Mouse (Mus musculus): ENCODE results near the gene Shisa7. TPM values are rescaled to one million over a fixed set of nuclear protein-coding genes. Genes with fewer than 3 reads are reported as not detected.

The Shisa7 gene
- polyA plus RNA-seq, 2 experiments = 0.01 TPM; not detected in 1

GRCm38 (mm10) chr7:4850621-4851314 is 6.3 kb upstream of the Shisa7 start:
- 47% methylated on average over 11 of the region's 11 CpGs for WGBS (ENCODE audit: insufficient replicate concordance)
- Histone ChIP-seq H3K27ac (no peak overlapping the region), H3K27me3 (ENCODE audit: control insufficient read depth, insufficient read depth, low read length) (peaks cover 5% of the 10 kb centered on the region; the same call in 1 of the 2 replicates), H3K36me3 (replicated peaks; ENCODE audit: control insufficient read depth, insufficient read depth, low read depth) (no peaks in the 10 kb centered on the region), H3K4me2 (ENCODE audit: low read depth) (no peak overlapping the region), H3K4me3 (ENCODE audit: insufficient read depth in 1 of 2, low read depth in 2 of 2, low read length in 2 of 2) (no peak overlapping the region), H3K9me3 (ENCODE audit: control insufficient read depth, low read length) (no peaks in the 10 kb centered on the region), H3K9ac (replicated peaks) (no peak overlapping the region), H3K4me1 (replicated peaks; ENCODE audit: control insufficient read depth in 2 of 2, insufficient read depth in 2 of 2, low read length in 1 of 2) (no peaks in the 10 kb centered on the region)
- ATAC-seq (ENCODE audit: insufficient read depth) = no peak
- TF ChIP-seq EP300 (IDR thresholded peaks at IDR 0.05; ENCODE audit: low read depth) = no peak
- no peak for TF ChIP-seq CTCF (IDR thresholded peaks at IDR 0.05; ENCODE audit: low read depth)
- no peak for DNase-seq (ENCODE audit: low read depth in 3 of 3, low spot score in 3 of 3)

- H3K27ac ChIP-seq = no peak overlapping the region
- ATAC-seq (ENCODE audit: insufficient read depth) (no peak), DNase-seq (ENCODE audit: low read depth in 3 of 3, low spot score in 3 of 3) (no peak)
- no peak overlapping the region for H3K9ac ChIP-seq (replicated peaks)
- H3K9me3 ChIP-seq (ENCODE audit: control insufficient read depth, low read length) = no peaks in the 10 kb centered on the region
- no peaks in the 10 kb centered on the region for H3K4me1 ChIP-seq (replicated peaks; ENCODE audit: control insufficient read depth in 2 of 2, insufficient read depth in 2 of 2, low read length in 1 of 2)
- 51% methylated on average over 9 of the region's 9 CpGs for WGBS (ENCODE audit: insufficient replicate concordance)
- H3K27me3 ChIP-seq (ENCODE audit: control insufficient read depth, insufficient read depth, low read length) = peaks cover 19% of the 10 kb centered on the region
- H3K4me2 ChIP-seq (ENCODE audit: low read depth) = no peak overlapping the region
- H3K36me3 ChIP-seq (replicated peaks; ENCODE audit: control insufficient read depth, insufficient read depth, low read depth) = no peaks in the 10 kb centered on the region
- no peak for TF ChIP-seq CTCF (IDR thresholded peaks at IDR 0.05; ENCODE audit: low read depth)
- no peak for TF ChIP-seq EP300 (IDR thresholded peaks at IDR 0.05; ENCODE audit: low read depth)
- H3K4me3 ChIP-seq (ENCODE audit: insufficient read depth in 1 of 2, low read depth in 2 of 2, low read length in 2 of 2) = no peak overlapping the region
These were observed 4.9 kb upstream of the Shisa7 start for GRCm38 (mm10) chr7:4849372-4849771.

GRCm38 (mm10) chr7:4844917-4845309 is 417 bp upstream of the Shisa7 start:
- H3K9ac ChIP-seq (replicated peaks) = no peak overlapping the region
- H3K27me3 ChIP-seq (ENCODE audit: control insufficient read depth, insufficient read depth, low read length) = peaks cover 56% of the 10 kb centered on the region
- DNase-seq (ENCODE audit: low read depth in 3 of 3, low spot score in 3 of 3) (no peak), ATAC-seq (ENCODE audit: insufficient read depth) (peak; percentile 51; the same call in 1 of the 2 replicates)
- no peaks in the 10 kb centered on the region for H3K4me1 ChIP-seq (replicated peaks; ENCODE audit: control insufficient read depth in 2 of 2, insufficient read depth in 2 of 2, low read length in 1 of 2)
- no peaks in the 10 kb centered on the region for H3K36me3 ChIP-seq (replicated peaks; ENCODE audit: control insufficient read depth, insufficient read depth, low read depth)
- no peak overlapping the region for H3K4me3 ChIP-seq (ENCODE audit: insufficient read depth in 1 of 2, low read depth in 2 of 2, low read length in 2 of 2)
- WGBS (ENCODE audit: insufficient replicate concordance) = 3% methylated on average over 13 of the region's 13 CpGs
- no peak for TF ChIP-seq CTCF (IDR thresholded peaks at IDR 0.05; ENCODE audit: low read depth)
- TF ChIP-seq EP300 (IDR thresholded peaks at IDR 0.05; ENCODE audit: low read depth) = no peak
- H3K27ac ChIP-seq = no peak overlapping the region
- H3K4me2 ChIP-seq (ENCODE audit: low read depth) = no peak overlapping the region
- no peaks in the 10 kb centered on the region for H3K9me3 ChIP-seq (ENCODE audit: control insufficient read depth, low read length)

- H3K9me3 ChIP-seq (ENCODE audit: control insufficient read depth, low read length) = no peaks in the 10 kb centered on the region
- no peaks in the 10 kb centered on the region for H3K4me1 ChIP-seq (replicated peaks; ENCODE audit: control insufficient read depth in 2 of 2, insufficient read depth in 2 of 2, low read length in 1 of 2)
- H3K4me3 ChIP-seq (ENCODE audit: insufficient read depth in 1 of 2, low read depth in 2 of 2, low read length in 2 of 2) = no peak overlapping the region
- H3K36me3 ChIP-seq (replicated peaks; ENCODE audit: control insufficient read depth, insufficient read depth, low read depth) = no peaks in the 10 kb centered on the region
- no peak overlapping the region for H3K9ac ChIP-seq (replicated peaks)
- TF ChIP-seq EP300 (IDR thresholded peaks at IDR 0.05; ENCODE audit: low read depth) (no peak), CTCF (IDR thresholded peaks at IDR 0.05; ENCODE audit: low read depth) (no peak)
- no peak for ATAC-seq (ENCODE audit: insufficient read depth)
- 3% methylated on average over 34 of the region's 34 CpGs for WGBS (ENCODE audit: insufficient replicate concordance)
- H3K4me2 ChIP-seq (ENCODE audit: low read depth) = no peak overlapping the region
- H3K27ac ChIP-seq = no peak overlapping the region
- DNase-seq (ENCODE audit: low read depth in 3 of 3, low spot score in 3 of 3) = no peak
- H3K27me3 ChIP-seq (ENCODE audit: control insufficient read depth, insufficient read depth, low read length) = peaks cover 54% of the 10 kb centered on the region
These were observed 772 bp downstream of the Shisa7 start for GRCm38 (mm10) chr7:4843604-4844244.

- Histone ChIP-seq H3K4me3 (ENCODE audit: insufficient read depth in 1 of 2, low read depth in 2 of 2, low read length in 2 of 2) (no peak overlapping the region), H3K27ac (no peak overlapping the region)
These were observed 1.8 kb downstream of the Shisa7 start for GRCm38 (mm10) chr7:4842634-4843131.

More at GRCm38 (mm10) chr7:4842634-4843131, 1.8 kb downstream of the Shisa7 start:
- TF ChIP-seq CTCF (IDR thresholded peaks at IDR 0.05; ENCODE audit: low read depth) = no peak
- no peak for TF ChIP-seq EP300 (IDR thresholded peaks at IDR 0.05; ENCODE audit: low read depth)
- Histone ChIP-seq H3K4me1 (replicated peaks; ENCODE audit: control insufficient read depth in 2 of 2, insufficient read depth in 2 of 2, low read length in 1 of 2) (no peaks in the 10 kb centered on the region), H3K9ac (replicated peaks) (no peak overlapping the region), H3K9me3 (ENCODE audit: control insufficient read depth, low read length) (no peaks in the 10 kb centered on the region), H3K27me3 (ENCODE audit: control insufficient read depth, insufficient read depth, low read length) (peaks cover 55% of the 10 kb centered on the region), H3K36me3 (replicated peaks; ENCODE audit: control insufficient read depth, insufficient read depth, low read depth) (no peaks in the 10 kb centered on the region), H3K4me2 (ENCODE audit: low read depth) (no peak overlapping the region)
- no peak for DNase-seq (ENCODE audit: low read depth in 3 of 3, low spot score in 3 of 3)
- WGBS (ENCODE audit: insufficient replicate concordance) = 2% methylated on average over 16 of the region's 16 CpGs
- ATAC-seq (ENCODE audit: insufficient read depth) = 0 out of 2 replicates have a peak, but pooled peaks have one; percentile 45
